Mouse (Mus musculus) CH12.LX (cell line): Measurements from ENCODE around the gene Hipk1. TPM values are rescaled to one million over a fixed set of nuclear protein-coding genes. Genes with fewer than 3 reads are reported as not detected.

Experiments used
- DNase-seq: peaks from one replicate; pipeline ENCODE4 v3.0.0-alpha.2; 2013; ENCODE audit errors: extremely low read depth
- H3K27ac ChIP-seq: 2 replicates; pipeline ENCODE4 v1.5.1; 2012; ENCODE audit warnings: low read depth, mild to moderate bottlenecking, control low read depth, moderate library complexity; ENCODE audit not compliant: insufficient read depth
- H3K27me3 ChIP-seq: replicated peaks from 2 replicates; pipeline ENCODE3; 2012; ENCODE audit warnings: inconsistent platforms
- H3K36me3 ChIP-seq, 2 experiments: replicated peaks in 1 of 2; 2 replicates each; pipeline versions ENCODE3 to v1.6.1; 2012; ENCODE audit warnings: inconsistent platforms in 1 of 2, low read length in 1 of 2, mild to moderate bottlenecking in 1 of 2, mixed read lengths in 1 of 2, moderate library complexity in 1 of 2; ENCODE audit not compliant: control insufficient read depth in 1 of 2, insufficient read depth in 1 of 2
- H3K4me1 ChIP-seq, 2 experiments: 2 replicates each; pipeline ENCODE4 v1.6.1; 2012; ENCODE audit warnings: inconsistent platforms in 1 of 2, moderate library complexity in 1 of 2; ENCODE audit not compliant: insufficient read depth in 2 of 2, control insufficient read depth in 1 of 2
- H3K4me2 ChIP-seq: 2 replicates; pipeline ENCODE4 v1.6.1; 2012; ENCODE audit warnings: low read depth, mild to moderate bottlenecking, control low read depth; ENCODE audit not compliant: poor library complexity, insufficient read depth, severe bottlenecking
- H3K4me3 ChIP-seq, 3 experiments: fragments of 150-350 bp in 1 of 3; sonication (generic) in 1 of 3; replicated peaks in 1 of 3; 2 replicates each; pipeline versions ENCODE3 to v1.5.1; 2011 to 2012; ENCODE audit warnings: low read depth in 2 of 3, low read length in 2 of 3, mild to moderate bottlenecking in 2 of 3, moderate library complexity in 2 of 3, control low read depth in 1 of 3, improper control_type of control experiment in 1 of 3, inconsistent platforms in 1 of 3, mixed read lengths in 1 of 3; ENCODE audit not compliant: poor library complexity in 1 of 3
- H3K79me2 ChIP-seq: replicated peaks from 2 replicates; pipeline ENCODE4 v1.6.1; 2012; ENCODE audit warnings: mild to moderate bottlenecking, moderate library complexity; ENCODE audit not compliant: control insufficient read depth, poor library complexity, insufficient read depth, severe bottlenecking; ENCODE audit errors: extremely low read depth
- H3K9ac ChIP-seq: 2 replicates; pipeline ENCODE4 v1.6.1; 2012; ENCODE audit warnings: low read depth, mild to moderate bottlenecking, control low read depth, moderate library complexity; ENCODE audit not compliant: insufficient read depth
- H3K9me3 ChIP-seq: replicated peaks from 2 replicates; pipeline ENCODE3; 2012; ENCODE audit warnings: low read length, inconsistent platforms, mixed read lengths
- BHLHE40 ChIP-seq: IDR thresholded peaks from 2 replicates; pipeline ENCODE4 v1.6.1; 2011; ENCODE audit warnings: mild to moderate bottlenecking, low read depth, low read length, improper control_type of control experiment
- CHD2 ChIP-seq: IDR thresholded peaks from 2 replicates; pipeline ENCODE4 v1.6.1; 2011; ENCODE audit warnings: low read length, improper control_type of control experiment
- CTCF ChIP-seq, 2 experiments: IDR thresholded peaks in 1 of 2; conservative IDR thresholded peaks in 1 of 2; 2 replicates each; pipeline ENCODE4 v1.5.1; 2011 to 2012; ENCODE audit warnings: low read depth in 2 of 2, low read length in 2 of 2, improper control_type of control experiment in 1 of 2, inconsistent platforms in 1 of 2, mild to moderate bottlenecking in 1 of 2, moderate library complexity in 1 of 2
- E2F4 ChIP-seq: IDR thresholded peaks from 2 replicates; pipeline ENCODE4 v1.6.1; 2011; ENCODE audit warnings: low read depth, low read length, improper control_type of control experiment; ENCODE audit not compliant: insufficient replicate concordance
- ELF1 ChIP-seq: IDR thresholded peaks from 2 replicates; pipeline ENCODE4 v1.6.1; 2014; ENCODE audit warnings: low read depth, mild to moderate bottlenecking, inconsistent platforms, low read length, improper control_type of control experiment
- EP300 ChIP-seq: IDR thresholded peaks from 2 replicates; pipeline ENCODE4 v1.6.1; 2011; ENCODE audit warnings: low read length, improper control_type of control experiment
- GABPA ChIP-seq: IDR thresholded peaks from 2 replicates; pipeline ENCODE4 v1.6.1; 2012; ENCODE audit warnings: low read depth, low read length, improper control_type of control experiment, inconsistent platforms; ENCODE audit not compliant: insufficient replicate concordance
- HCFC1 ChIP-seq: IDR thresholded peaks from 2 replicates; pipeline ENCODE4 v1.6.1; 2012; ENCODE audit warnings: low read depth, mild to moderate bottlenecking, inconsistent platforms, low read length, improper control_type of control experiment
- JUND ChIP-seq: conservative IDR thresholded peaks from 2 replicates; pipeline ENCODE4 v1.6.1; 2011; ENCODE audit warnings: low read depth, low read length, improper control_type of control experiment
- KAT2A ChIP-seq: IDR thresholded peaks from 2 replicates; pipeline ENCODE4 v1.6.1; 2012; ENCODE audit warnings: low read length, improper control_type of control experiment, inconsistent platforms; ENCODE audit not compliant: insufficient replicate concordance
- MAX ChIP-seq: IDR thresholded peaks from 2 replicates; pipeline ENCODE4 v1.6.1; 2011; ENCODE audit warnings: low read length, improper control_type of control experiment
- MAZ ChIP-seq: IDR thresholded peaks from 2 replicates; pipeline ENCODE4 v1.6.1; 2012; ENCODE audit warnings: low read depth, mild to moderate bottlenecking, inconsistent platforms, low read length, improper control_type of control experiment, moderate library complexity
- MYC ChIP-seq: IDR thresholded peaks from 2 replicates; pipeline ENCODE4 v1.6.1; 2011; ENCODE audit warnings: low read depth, mild to moderate bottlenecking, improper control_type of control experiment, low read length
- NRF1 ChIP-seq: IDR thresholded peaks from 2 replicates; pipeline ENCODE4 v1.6.1; 2014; ENCODE audit warnings: low read depth, mild to moderate bottlenecking, inconsistent platforms, low read length, improper control_type of control experiment, moderate library complexity
- POLR2A ChIP-seq: IDR thresholded peaks from 2 replicates; pipeline ENCODE4 v1.6.1; 2011; ENCODE audit warnings: low read depth, mild to moderate bottlenecking, improper control_type of control experiment, low read length
- RAD21 ChIP-seq: IDR thresholded peaks from 2 replicates; pipeline ENCODE4 v1.6.1; 2011; ENCODE audit warnings: low read depth, mild to moderate bottlenecking, low read length, improper control_type of control experiment, moderate library complexity
- SMC3 ChIP-seq: IDR thresholded peaks from 2 replicates; pipeline ENCODE4 v1.6.1; 2011; ENCODE audit warnings: low read depth, low read length, improper control_type of control experiment
- TBP ChIP-seq: conservative IDR thresholded peaks from 2 replicates; pipeline ENCODE4 v1.6.1; 2011; ENCODE audit warnings: low read depth, low read length, improper control_type of control experiment
- TCF12 ChIP-seq: IDR thresholded peaks from 2 replicates; pipeline ENCODE4 v1.6.1; 2014; ENCODE audit warnings: low read depth, mild to moderate bottlenecking, inconsistent platforms, low read length, improper control_type of control experiment
- ZC3H11A ChIP-seq: IDR thresholded peaks from 2 replicates; pipeline ENCODE4 v1.6.1; 2012; ENCODE audit warnings: low read depth, mild to moderate bottlenecking, inconsistent platforms, low read length, improper control_type of control experiment
- ZKSCAN1 ChIP-seq: IDR thresholded peaks from 2 replicates; pipeline ENCODE4 v1.6.1; 2012; ENCODE audit warnings: low read depth, inconsistent platforms, low read length, improper control_type of control experiment, borderline replicate concordance
- dilution Hi-C: fragments of 300-500 bp; cut with MboI; formaldehyde crosslinking; loops from 2 replicates; pipeline ENCODE4 v1.14.3; 2020; ENCODE audit warnings: low sequenced_read_pairs; ENCODE audit not compliant: extremely low pct_unique_long_range_greater_than_20kb, extremely low pct_ligation_motif_present
- in situ Hi-C: fragments of 300-500 bp; cut with MboI; formaldehyde crosslinking; loops from 3 replicates; pipeline ENCODE4 v1.14.3; 2019; ENCODE audit warnings: low sequenced_read_pairs, low pct_ligation_motif_present, low pct_unique_long_range_greater_than_20kb, mixed read lengths
- polyA plus RNA-seq: library from polyadenylated mRNA; unstranded; fragments of >175 nt; gene quantifications from 2 replicates; pipeline ENCODE4 v1.2.1, GENCODE M21; 2012; ENCODE audit warnings: low read depth; ENCODE audit not compliant: insufficient read length
- total RNA-seq, 2 experiments: library from RNA; depleted of rRNA; stranded (reverse); fragments of 300-350 nt in 1 of 2; fragments of >200 nt in 1 of 2; gene quantifications; 2 replicates each; pipeline ENCODE4 v1.2.3; 2012 to 2014

The Hipk1 gene
- total and polyA plus RNA-seq, 3 experiments: 26.2 to 35.9 (median 32.7) TPM

DNA sequence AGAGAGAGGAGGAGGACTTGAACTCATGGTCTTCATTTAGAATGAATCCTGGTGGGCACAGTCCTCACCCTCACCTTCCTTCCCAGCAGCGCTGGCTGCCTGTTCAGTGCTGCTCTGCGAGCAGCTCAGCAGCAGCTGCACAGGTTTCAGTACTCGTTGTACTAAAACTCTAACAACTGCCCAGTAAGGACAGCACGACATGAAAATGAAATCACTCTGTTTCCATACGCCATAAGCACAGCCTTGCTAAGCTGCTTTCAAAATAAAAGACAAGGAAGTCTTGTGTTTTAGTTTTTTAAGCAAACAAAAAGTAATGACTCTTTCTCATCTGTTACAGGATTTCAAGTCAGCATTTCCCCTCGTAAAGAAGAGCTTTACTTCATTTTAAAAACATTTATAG is 48.2 kb downstream of the Hipk1 start (continued):
- peak; percentile 47 for TF ChIP-seq BHLHE40
- TF ChIP-seq SMC3: no peak
- TF ChIP-seq MYC: no peak; the same call in 1 of the 2 replicates
- no peak for TF ChIP-seq CHD2
- no peak for TF ChIP-seq MAX
- peak; percentile 46; the same call in 1 of the 2 replicates for TF ChIP-seq POLR2A
- no peak for TF ChIP-seq TBP

DNA sequence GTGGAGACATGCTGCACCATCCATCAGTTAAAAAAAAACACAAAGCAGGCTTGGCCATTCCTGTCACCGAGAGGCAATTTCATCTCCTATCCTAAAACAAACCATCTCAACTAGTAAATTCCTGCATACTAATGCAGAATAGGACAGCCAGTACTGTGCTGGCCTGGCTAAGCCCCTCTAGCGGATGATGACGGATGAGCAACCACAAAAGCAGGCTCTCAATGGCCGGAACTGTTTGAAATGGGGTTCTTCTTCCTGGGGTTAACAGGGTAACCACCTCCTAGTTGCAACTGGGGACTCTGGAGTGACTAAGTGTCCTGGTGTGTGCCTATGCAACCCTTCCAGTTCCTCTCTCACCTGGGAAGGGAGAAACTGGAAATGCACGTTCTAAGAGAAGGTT is 51.0 kb downstream of the Hipk1 start:
- H3K9me3 ChIP-seq: no peaks in the 10 kb centered on the region
- dilution Hi-C loops: no loop called here
- H3K9ac ChIP-seq: no peak overlapping the region
- H3K4me3 ChIP-seq: peak overlapping the region in 1 of 3 experiments; percentile 1
- no peak for TF ChIP-seq TCF12
- no peak for TF ChIP-seq TBP
- no peak for TF ChIP-seq CTCF (conservative IDR thresholded peaks at IDR 0.05 in 1 of 2, IDR thresholded peaks at IDR 0.05 in 1 of 2; ENCODE audit: low read depth in 2 of 2, low read length in 2 of 2)
- TF ChIP-seq E2F4: no peak
- TF ChIP-seq SMC3: no peak
- no peak for TF ChIP-seq HCFC1
- no peak for TF ChIP-seq MYC
- no peak for TF ChIP-seq POLR2A
- TF ChIP-seq ZC3H11A: no peak
- no peak for TF ChIP-seq MAX
- no peak for TF ChIP-seq NRF1
- TF ChIP-seq ZKSCAN1: no peak
- no peak for TF ChIP-seq MAZ
- TF ChIP-seq JUND: no peak
- no peak for TF ChIP-seq KAT2A
- no peak for TF ChIP-seq ELF1
- no peak for TF ChIP-seq RAD21
- no peak for TF ChIP-seq GABPA
- TF ChIP-seq EP300: no peak
- in situ Hi-C loops: no loop called here
- DNase-seq: no peak
- no peak overlapping the region for H3K4me2 ChIP-seq
- peaks cover 41 to 82% of the 10 kb centered on the region in 2 experiments for H3K4me1 ChIP-seq
- peaks cover 22 to 44% of the 10 kb centered on the region in 2 experiments for H3K36me3 ChIP-seq
- no peaks in the 10 kb centered on the region for H3K27me3 ChIP-seq
- peaks cover 6% of the 10 kb centered on the region; the same call in 1 of the 2 replicates for H3K79me2 ChIP-seq
- peak overlapping the region; percentile 65 for H3K27ac ChIP-seq
